13 mouse cellular contexts compared by ENCODE assay signal in the genomic region with DNA sequence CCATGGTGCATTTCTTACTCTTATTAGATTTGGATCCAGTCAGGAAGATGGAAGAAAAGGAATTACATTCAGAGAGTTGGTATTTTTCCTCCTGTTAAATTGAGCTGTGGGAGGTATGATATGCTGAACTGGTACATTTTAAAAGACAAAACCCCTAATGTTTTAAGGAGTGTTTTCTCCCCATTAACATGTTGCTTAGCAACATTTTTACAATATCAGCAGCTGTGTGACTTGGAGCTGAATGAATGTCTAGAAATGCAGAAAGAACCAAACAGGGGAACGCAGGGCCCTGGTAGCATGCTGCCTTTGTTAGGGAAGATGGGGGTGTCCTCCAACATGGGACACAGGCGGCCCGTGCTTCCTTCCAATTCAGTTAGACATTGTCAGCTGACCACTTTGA.
DNase-seq lines count a peak whose midpoint lies in the region; ATAC-seq and TF ChIP-seq lines count a peak whose summit lies in the region.
"Had no signal": no experiment of that assay in that cellular context is flagged by ENCODE, and none has a peak within 500 bp of the region (broad histone marks: within the 10 kb centered on the region; RNA-seq: fewer than 3 reads in every experiment).

No protein-coding gene starts in this region.

- ATAC-seq in frontal cortex, adult (ENCODE audit: low TSS enrichment): peak; percentile 27; the same call in 1 of the 2 replicates
- ATAC-seq: intestine, postnatal 0 days had no signal

- no peak for TF ChIP-seq CTCF in brain, embryonic 14.5 days (IDR thresholded peaks at IDR 0.05; ENCODE audit: borderline replicate concordance, extremely low read depth, insufficient read depth, insufficient read length)

- intact Hi-C loops in left cerebral cortex, postnatal 25 days (cut with DNase I): no loop called here

- no peak for TF ChIP-seq POLR2A in brain, embryonic 14.5 days (IDR thresholded peaks at IDR 0.05; ENCODE audit: borderline replicate concordance, extremely low read depth, insufficient read depth, insufficient read length, poor library complexity, severe bottlenecking)

- no peak for DNase-seq in frontal cortex, postnatal 25 days (ENCODE audit: low spot score in 2 of 2)
- DNase-seq in left cerebral cortex, postnatal 25 days (ENCODE audit: low spot score in 2 of 2): peak; percentile 9 to 32
- DNase-seq in left cerebral cortex, adult 18-20 months (ENCODE audit: low spot score in 2 of 2): no peak
- peak; percentile 75 for DNase-seq in brain, embryonic 14.5 days (ENCODE audit: low read depth)
- peak; percentile 29 for DNase-seq in layer of hippocampus, adult 9-11 months
- DNase-seq in adrenal gland, postnatal 14 days: no peak
- no peak for DNase-seq in B cell, adult 2 months
- DNase-seq: embryo, embryonic 11 days; heart, postnatal 36 days; kidney, postnatal 10 days; lung, embryonic 14.5 days had no signal

Comparison
In these comparisons a context has a peak if more than half of its experiments do, and no peak if none do; other contexts are left out.
1. DNase-seq: peak in left cerebral cortex, postnatal 25 days (2 of 2), brain, embryonic 14.5 days (single experiment) and layer of hippocampus, adult 9-11 months (single experiment); none in frontal cortex, postnatal 25 days (0 of 2), left cerebral cortex, adult 18-20 months (0 of 2), adrenal gland, postnatal 14 days (single experiment) and B cell, adult 2 months (0 of 2).